Mouse (Mus musculus) heart, postnatal 0 days (tissue): ENCODE results near the gene Dpep3.

ENCODE experiments used
- CTCF ChIP-seq: IDR thresholded peaks from 2 replicates; pipeline ENCODE4 v1.5.1; 2016; ENCODE audit warnings: antibody characterized with exemption, control low read depth, low read depth
- EP300 ChIP-seq: IDR thresholded peaks from 2 replicates; pipeline ENCODE4 v1.6.1; 2016; ENCODE audit warnings: antibody characterized with exemption, low read depth

DNA sequence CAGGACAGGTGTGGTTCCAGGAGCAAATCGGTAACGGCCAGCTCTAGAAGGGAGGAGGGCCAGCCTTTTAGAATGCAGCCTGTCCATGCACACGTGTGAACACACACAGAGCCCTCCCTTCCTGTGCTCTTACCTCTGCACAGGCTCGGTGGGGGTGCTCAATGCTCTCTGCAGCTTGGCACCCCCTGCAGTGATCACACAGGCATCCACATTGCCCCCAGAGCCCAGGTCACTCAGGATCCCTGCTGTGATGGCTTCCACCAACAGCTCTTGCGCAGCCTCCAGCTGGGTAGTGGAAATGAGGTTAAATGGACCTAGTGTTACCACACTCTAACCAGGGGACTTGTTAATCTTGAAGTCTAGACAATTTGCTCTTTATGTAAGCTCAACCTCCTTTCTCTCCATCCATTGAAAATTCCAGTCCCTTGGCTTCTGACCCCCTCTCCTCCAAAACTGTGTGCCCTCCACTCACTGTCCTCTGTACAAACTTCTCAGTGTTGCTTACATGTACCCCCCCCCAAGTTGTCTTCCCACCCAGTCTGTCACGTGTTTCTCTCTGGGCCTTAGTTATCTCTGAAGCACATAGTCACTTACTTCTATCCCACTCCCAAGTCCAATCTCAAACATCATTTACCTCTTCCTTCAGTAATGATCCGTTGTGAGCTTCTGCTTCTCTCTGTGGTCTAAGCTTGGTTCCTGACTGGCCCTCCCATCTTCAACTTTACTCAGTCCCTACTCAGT, 43.2 kb downstream of the Dpep3 start:
- no peak for TF ChIP-seq CTCF
- TF ChIP-seq EP300 = no peak
